Mouse (Mus musculus): ENCODE results near the gene Mast4. TPM values are rescaled to one million over a fixed set of nuclear protein-coding genes. Genes with fewer than 3 reads are reported as not detected.

Gene Mast4
- polyA plus RNA-seq, 1 experiment from 2014 or later = 2.5 TPM

DNA sequence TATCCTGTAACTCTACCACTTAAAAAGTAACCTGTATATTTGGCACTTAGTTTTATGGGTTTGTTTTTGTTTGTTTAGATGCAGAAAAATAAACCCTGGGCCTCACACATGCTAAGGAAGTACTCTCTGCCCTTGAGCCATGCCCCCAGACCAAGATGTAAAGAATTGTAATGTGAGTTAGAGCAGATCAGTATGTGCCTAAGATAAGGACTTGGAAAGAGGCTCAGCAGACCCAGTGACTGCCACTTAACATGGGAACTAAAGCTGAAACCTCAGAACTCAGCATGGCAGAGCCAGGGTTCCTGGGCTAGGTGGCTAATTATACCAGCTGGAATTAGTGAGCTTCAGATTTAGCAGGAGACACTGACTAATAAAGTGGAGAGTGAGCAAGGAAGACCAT, 196.0 kb downstream of the Mast4 start:
- Histone ChIP-seq H3K4me2 (ENCODE audit: low read depth, low read length) (no peak overlapping the region), H3K9ac (ENCODE audit: low read depth, low read length) (no peak overlapping the region), H3K27me3 (ENCODE audit: control insufficient read depth, insufficient read depth, low read depth, low read length) (no peaks in the 10 kb centered on the region), H3K4me1 (ENCODE audit: control insufficient read depth, low read depth, low read length) (no peaks in the 10 kb centered on the region), H3K4me3 (ENCODE audit: low read depth, low read length) (no peak overlapping the region), H3K27ac (ENCODE audit: low read length) (no peak overlapping the region), H3K9me3 (replicated peaks; ENCODE audit: control insufficient read depth, low read length) (no peaks in the 10 kb centered on the region), H3K36me3 (ENCODE audit: control insufficient read depth, insufficient read depth) (no peaks in the 10 kb centered on the region)
- ATAC-seq (ENCODE audit: low read depth) = no peak

- Histone ChIP-seq H3K27me3 (ENCODE audit: control insufficient read depth, insufficient read depth, low read depth, low read length) (no peaks in the 10 kb centered on the region), H3K27ac (ENCODE audit: low read length) (no peak overlapping the region), H3K9ac (ENCODE audit: low read depth, low read length) (no peak overlapping the region), H3K4me2 (ENCODE audit: low read depth, low read length) (no peak overlapping the region), H3K4me1 (ENCODE audit: control insufficient read depth, low read depth, low read length) (no peaks in the 10 kb centered on the region), H3K4me3 (ENCODE audit: low read depth, low read length) (no peak overlapping the region), H3K36me3 (ENCODE audit: control insufficient read depth, insufficient read depth) (no peaks in the 10 kb centered on the region), H3K9me3 (replicated peaks; ENCODE audit: control insufficient read depth, low read length) (no peaks in the 10 kb centered on the region)
- WGBS (ENCODE audit: insufficient replicate concordance) = 88% methylated on average over 17 of the region's 17 CpGs
- no peak for ATAC-seq (ENCODE audit: low read depth)
These were observed 198.9 kb downstream of the Mast4 start for GRCm38 (mm10) chr13:103135224-103135883.

GRCm38 (mm10) chr13:103131781-103132180, 202.5 kb downstream of the Mast4 start:
- no peaks in the 10 kb centered on the region for H3K27me3 ChIP-seq (ENCODE audit: control insufficient read depth, insufficient read depth, low read depth, low read length)
- 80% methylated on average over 2 of the region's 2 CpGs for WGBS (ENCODE audit: insufficient replicate concordance)
- no peak overlapping the region for H3K27ac ChIP-seq (ENCODE audit: low read length)
- no peak overlapping the region for H3K4me3 ChIP-seq (ENCODE audit: low read depth, low read length)
- H3K4me1 ChIP-seq (ENCODE audit: control insufficient read depth, low read depth, low read length) = no peaks in the 10 kb centered on the region
- no peaks in the 10 kb centered on the region for H3K9me3 ChIP-seq (replicated peaks; ENCODE audit: control insufficient read depth, low read length)
- H3K9ac ChIP-seq (ENCODE audit: low read depth, low read length) = no peak overlapping the region
- no peak for ATAC-seq (ENCODE audit: low read depth)
- no peak overlapping the region for H3K4me2 ChIP-seq (ENCODE audit: low read depth, low read length)
- H3K36me3 ChIP-seq (ENCODE audit: control insufficient read depth, insufficient read depth) = no peaks in the 10 kb centered on the region

- Histone ChIP-seq H3K4me1 (ENCODE audit: control insufficient read depth, low read depth, low read length) (no peaks in the 10 kb centered on the region), H3K27me3 (ENCODE audit: control insufficient read depth, insufficient read depth, low read depth, low read length) (no peaks in the 10 kb centered on the region), H3K4me2 (ENCODE audit: low read depth, low read length) (no peak overlapping the region), H3K9me3 (replicated peaks; ENCODE audit: control insufficient read depth, low read length) (no peaks in the 10 kb centered on the region), H3K36me3 (ENCODE audit: control insufficient read depth, insufficient read depth) (no peaks in the 10 kb centered on the region), H3K27ac (ENCODE audit: low read length) (no peak overlapping the region), H3K4me3 (ENCODE audit: low read depth, low read length) (no peak overlapping the region), H3K9ac (ENCODE audit: low read depth, low read length) (no peak overlapping the region)
- 62% methylated on average over 6 of the region's 6 CpGs for WGBS (ENCODE audit: insufficient replicate concordance)
- ATAC-seq (ENCODE audit: low read depth) = no peak
These were observed 205.0 kb downstream of the Mast4 start for GRCm38 (mm10) chr13:103129130-103129797.

DNA sequence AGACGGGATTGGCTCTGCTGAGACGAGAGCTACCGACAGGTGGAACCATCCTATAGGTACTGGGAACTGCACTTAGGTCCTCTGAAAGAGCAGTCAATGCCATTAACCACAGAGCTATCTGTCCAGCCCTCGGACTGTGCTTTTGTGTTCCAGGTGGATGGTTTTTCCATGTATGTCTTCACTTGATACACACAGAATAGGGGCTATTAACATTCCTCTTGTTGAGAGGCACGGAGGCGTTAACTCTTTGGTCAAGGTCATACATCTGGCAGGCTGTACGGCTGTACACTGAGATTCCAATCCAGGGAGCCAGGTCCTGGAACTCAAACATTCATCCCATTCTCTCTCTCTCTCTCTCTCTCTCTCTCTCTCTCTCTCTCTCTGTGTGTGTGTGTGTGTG, 205.6 kb downstream of the Mast4 start:
- Histone ChIP-seq H3K27ac (ENCODE audit: low read length) (no peak overlapping the region), H3K9me3 (replicated peaks; ENCODE audit: control insufficient read depth, low read length) (no peaks in the 10 kb centered on the region), H3K36me3 (ENCODE audit: control insufficient read depth, insufficient read depth) (no peaks in the 10 kb centered on the region), H3K4me1 (ENCODE audit: control insufficient read depth, low read depth, low read length) (no peaks in the 10 kb centered on the region), H3K4me3 (ENCODE audit: low read depth, low read length) (no peak overlapping the region), H3K27me3 (ENCODE audit: control insufficient read depth, insufficient read depth, low read depth, low read length) (no peaks in the 10 kb centered on the region), H3K4me2 (ENCODE audit: low read depth, low read length) (no peak overlapping the region), H3K9ac (ENCODE audit: low read depth, low read length) (no peak overlapping the region)
- no peak for ATAC-seq (ENCODE audit: low read depth)
- 65% methylated on average over 7 of the region's 7 CpGs for WGBS (ENCODE audit: insufficient replicate concordance)

DNA sequence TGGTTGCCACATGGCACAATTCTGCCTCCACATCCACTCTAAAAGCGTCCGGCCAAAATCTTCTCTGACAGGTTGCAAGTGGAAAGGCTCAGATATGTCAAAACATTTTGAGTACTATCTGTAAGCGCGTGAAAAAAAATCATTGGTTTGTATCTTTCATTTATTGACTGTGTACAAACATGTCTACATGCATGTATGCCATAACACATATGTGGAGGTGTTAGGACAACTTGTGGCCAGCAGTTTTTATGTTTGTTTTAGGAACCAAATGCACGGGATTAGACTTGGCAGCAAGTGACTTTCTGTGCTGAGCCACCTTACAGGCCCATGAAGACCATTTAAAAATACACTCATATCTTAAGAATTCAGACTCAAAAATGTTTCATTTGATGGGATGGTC, 206.7 kb downstream of the Mast4 start:
- no peak overlapping the region for H3K9ac ChIP-seq (ENCODE audit: low read depth, low read length)
- no peak overlapping the region for H3K4me3 ChIP-seq (ENCODE audit: low read depth, low read length)
- H3K36me3 ChIP-seq (ENCODE audit: control insufficient read depth, insufficient read depth) = no peaks in the 10 kb centered on the region
- H3K27me3 ChIP-seq (ENCODE audit: control insufficient read depth, insufficient read depth, low read depth, low read length) = no peaks in the 10 kb centered on the region
- no peaks in the 10 kb centered on the region for H3K4me1 ChIP-seq (ENCODE audit: control insufficient read depth, low read depth, low read length)
- no peak overlapping the region for H3K27ac ChIP-seq (ENCODE audit: low read length)
- 78% methylated on average over 5 of the region's 5 CpGs for WGBS (ENCODE audit: insufficient replicate concordance)
- no peak for ATAC-seq (ENCODE audit: low read depth)
- H3K9me3 ChIP-seq (replicated peaks; ENCODE audit: control insufficient read depth, low read length) = no peaks in the 10 kb centered on the region
- H3K4me2 ChIP-seq (ENCODE audit: low read depth, low read length) = no peak overlapping the region

DNA sequence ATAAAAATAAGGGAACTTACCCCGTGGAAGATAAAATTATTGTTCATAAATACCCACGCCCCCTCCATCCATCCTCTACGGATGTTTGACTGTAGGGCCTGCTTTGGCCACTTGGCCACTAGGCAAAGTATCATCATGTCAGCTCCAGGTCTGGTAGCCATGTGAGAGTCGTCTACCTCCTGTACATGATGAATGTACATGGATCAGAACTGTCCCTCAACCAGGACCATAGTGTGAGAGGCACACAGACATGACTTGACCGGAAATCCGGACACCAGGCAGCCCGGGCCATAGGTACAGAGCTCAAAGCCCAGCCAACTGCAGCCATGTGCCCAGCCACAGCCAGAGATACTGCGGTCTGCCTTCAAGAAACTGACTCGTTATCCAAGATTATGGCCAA, 210.6 kb downstream of the Mast4 start:
- 64% methylated on average over 9 of the region's 9 CpGs for WGBS (ENCODE audit: insufficient replicate concordance)
- no peaks in the 10 kb centered on the region for H3K4me1 ChIP-seq (ENCODE audit: control insufficient read depth, low read depth, low read length)
- H3K9ac ChIP-seq (ENCODE audit: low read depth, low read length) = no peak overlapping the region
- no peaks in the 10 kb centered on the region for H3K9me3 ChIP-seq (replicated peaks; ENCODE audit: control insufficient read depth, low read length)
- H3K27me3 ChIP-seq (ENCODE audit: control insufficient read depth, insufficient read depth, low read depth, low read length) = no peaks in the 10 kb centered on the region
- ATAC-seq (ENCODE audit: low read depth) = no peak
- H3K36me3 ChIP-seq (ENCODE audit: control insufficient read depth, insufficient read depth) = no peaks in the 10 kb centered on the region
- no peak overlapping the region for H3K27ac ChIP-seq (ENCODE audit: low read length)
- H3K4me3 ChIP-seq (ENCODE audit: low read depth, low read length) = no peak overlapping the region
- H3K4me2 ChIP-seq (ENCODE audit: low read depth, low read length) = no peak overlapping the region

DNA sequence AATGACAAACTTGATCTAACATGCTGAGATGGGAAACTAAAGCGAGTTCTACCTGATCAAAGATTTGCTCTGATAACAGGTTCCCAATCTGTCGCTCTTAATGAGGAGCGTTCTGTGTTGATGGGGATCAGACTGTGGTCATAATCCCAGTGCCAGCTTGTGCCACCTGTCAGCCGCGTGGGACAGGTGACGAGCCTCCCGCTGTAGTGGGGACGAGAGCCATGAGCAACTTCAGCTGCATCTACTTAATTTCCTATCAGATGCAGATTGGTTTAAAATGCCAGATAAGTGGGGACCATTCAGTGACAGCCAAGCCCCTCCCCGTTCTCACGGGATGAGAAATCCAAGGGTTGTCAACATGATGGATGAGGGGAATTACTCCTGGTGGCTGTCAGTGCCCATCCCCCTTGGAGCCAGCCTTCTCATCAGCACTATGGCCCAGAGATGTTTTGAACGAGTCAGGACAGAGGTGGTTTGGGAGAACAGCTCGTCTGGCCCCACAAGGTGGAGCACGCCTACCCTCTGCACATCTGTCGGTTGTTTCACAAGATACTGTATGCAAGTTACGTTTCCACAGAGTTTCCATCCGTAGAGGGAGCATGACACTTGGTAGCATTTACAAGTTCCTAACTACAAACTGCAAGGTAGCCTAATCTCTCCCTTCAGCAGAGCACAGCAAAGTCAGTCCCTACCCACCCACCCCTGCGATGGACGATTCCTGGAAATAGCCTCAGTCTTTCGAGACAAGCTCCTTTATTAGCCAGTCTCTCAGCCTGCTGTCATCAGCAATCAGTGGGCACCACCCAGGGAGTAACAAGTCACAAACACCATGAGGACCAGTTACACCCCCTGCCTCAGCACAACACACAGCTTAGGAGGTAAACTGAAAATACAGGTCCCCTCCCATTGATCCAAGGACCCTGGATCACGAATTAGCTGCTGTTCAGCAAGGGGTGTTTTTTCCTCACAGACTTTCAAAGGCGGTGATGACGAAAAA, 212.2 kb downstream of the Mast4 start:
- Histone ChIP-seq H3K36me3 (ENCODE audit: control insufficient read depth, insufficient read depth) (no peaks in the 10 kb centered on the region), H3K4me3 (ENCODE audit: low read depth, low read length) (no peak overlapping the region), H3K4me1 (ENCODE audit: control insufficient read depth, low read depth, low read length) (no peaks in the 10 kb centered on the region), H3K4me2 (ENCODE audit: low read depth, low read length) (no peak overlapping the region), H3K9me3 (replicated peaks; ENCODE audit: control insufficient read depth, low read length) (no peaks in the 10 kb centered on the region), H3K27me3 (ENCODE audit: control insufficient read depth, insufficient read depth, low read depth, low read length) (no peaks in the 10 kb centered on the region), H3K9ac (ENCODE audit: low read depth, low read length) (no peak overlapping the region), H3K27ac (ENCODE audit: low read length) (no peak overlapping the region)
- WGBS (ENCODE audit: insufficient replicate concordance) = 52% methylated on average over 22 of the region's 22 CpGs
- ATAC-seq (ENCODE audit: low read depth) = no peak
